Mouse (Mus musculus): Measurements from ENCODE around the gene Myom1. TPM values are rescaled to one million over a fixed set of nuclear protein-coding genes. Genes with fewer than 3 reads are reported as not detected.
A peak's percentile ranks its signal among the peaks of the same experiment; 100 is the strongest.

The Myom1 gene
- polyA plus RNA-seq, 1 experiment: 2.4 TPM

GRCm38 (mm10) chr17:71055203-71055894 is 52.9 kb downstream of the Myom1 start:
- DNase-seq: peak in 1 of 2 experiments; percentile 30
- H3K27ac ChIP-seq (ENCODE audit: insufficient read depth, low read length): no peak overlapping the region
- H3K4me3 ChIP-seq (replicated peaks; ENCODE audit: insufficient read depth, low read depth, low read length): no peak overlapping the region
- H3K4me1 ChIP-seq (ENCODE audit: control insufficient read depth, insufficient read depth, low read length): peaks cover 5% of the 10 kb centered on the region
- no peak for TF ChIP-seq CTCF (IDR thresholded peaks at IDR 0.05; ENCODE audit: borderline replicate concordance, insufficient read depth, low read depth, low read length)
- TF ChIP-seq POLR2A (IDR thresholded peaks at IDR 0.05; ENCODE audit: borderline replicate concordance, insufficient read depth, low read length): no peak
- H3K27me3 ChIP-seq (ENCODE audit: control insufficient read depth, insufficient read depth, low read length): no peaks in the 10 kb centered on the region
- WGBS: 31% methylated on average over 8 of the region's 8 CpGs

GRCm38 (mm10) chr17:71056405-71056804 is 54.0 kb downstream of the Myom1 start:
- 82% methylated on average over 7 of the region's 7 CpGs for WGBS
- TF ChIP-seq POLR2A (IDR thresholded peaks at IDR 0.05; ENCODE audit: borderline replicate concordance, insufficient read depth, low read length): no peak
- no peak for TF ChIP-seq CTCF (IDR thresholded peaks at IDR 0.05; ENCODE audit: borderline replicate concordance, insufficient read depth, low read depth, low read length)
- H3K4me3 ChIP-seq (replicated peaks; ENCODE audit: insufficient read depth, low read depth, low read length): no peak overlapping the region

GRCm38 (mm10) chr17:71057758-71058157 is 55.3 kb downstream of the Myom1 start:
- TF ChIP-seq POLR2A (IDR thresholded peaks at IDR 0.05; ENCODE audit: borderline replicate concordance, insufficient read depth, low read length): no peak
- no peak for TF ChIP-seq CTCF (IDR thresholded peaks at IDR 0.05; ENCODE audit: borderline replicate concordance, insufficient read depth, low read depth, low read length)
- Histone ChIP-seq H3K27ac (ENCODE audit: insufficient read depth, low read length) (no peak overlapping the region), H3K27me3 (ENCODE audit: control insufficient read depth, insufficient read depth, low read length) (no peaks in the 10 kb centered on the region), H3K4me1 (ENCODE audit: control insufficient read depth, insufficient read depth, low read length) (peaks cover 5% of the 10 kb centered on the region), H3K4me3 (replicated peaks; ENCODE audit: insufficient read depth, low read depth, low read length) (no peak overlapping the region)
- DNase-seq: no peak
- 88% methylated on average over 3 of the region's 3 CpGs for WGBS

More at GRCm38 (mm10) chr17:71056405-71056804, 54.0 kb downstream of the Myom1 start:
- H3K4me1 ChIP-seq (ENCODE audit: control insufficient read depth, insufficient read depth, low read length): peaks cover 5% of the 10 kb centered on the region
- no peak overlapping the region for H3K27ac ChIP-seq (ENCODE audit: insufficient read depth, low read length)
- no peak for DNase-seq
- H3K27me3 ChIP-seq (ENCODE audit: control insufficient read depth, insufficient read depth, low read length): no peaks in the 10 kb centered on the region

GRCm38 (mm10) chr17:71059213-71059612 is 56.8 kb downstream of the Myom1 start:
- Histone ChIP-seq H3K4me1 (ENCODE audit: control insufficient read depth, insufficient read depth, low read length) (peaks cover 5% of the 10 kb centered on the region), H3K27ac (ENCODE audit: insufficient read depth, low read length) (no peak overlapping the region), H3K4me3 (replicated peaks; ENCODE audit: insufficient read depth, low read depth, low read length) (no peak overlapping the region), H3K27me3 (ENCODE audit: control insufficient read depth, insufficient read depth, low read length) (no peaks in the 10 kb centered on the region)
- DNase-seq: no peak
- TF ChIP-seq CTCF (IDR thresholded peaks at IDR 0.05; ENCODE audit: borderline replicate concordance, insufficient read depth, low read depth, low read length) (no peak), POLR2A (IDR thresholded peaks at IDR 0.05; ENCODE audit: borderline replicate concordance, insufficient read depth, low read length) (no peak)
- WGBS: 88% methylated on average over 3 of the region's 3 CpGs

GRCm38 (mm10) chr17:71062049-71062560 is 59.7 kb downstream of the Myom1 start:
- no peak overlapping the region for H3K4me3 ChIP-seq (replicated peaks; ENCODE audit: insufficient read depth, low read depth, low read length)
- TF ChIP-seq CTCF (IDR thresholded peaks at IDR 0.05; ENCODE audit: borderline replicate concordance, insufficient read depth, low read depth, low read length): no peak
- TF ChIP-seq POLR2A (IDR thresholded peaks at IDR 0.05; ENCODE audit: borderline replicate concordance, insufficient read depth, low read length): no peak
- H3K27me3 ChIP-seq (ENCODE audit: control insufficient read depth, insufficient read depth, low read length): no peaks in the 10 kb centered on the region
- H3K4me1 ChIP-seq (ENCODE audit: control insufficient read depth, insufficient read depth, low read length): no peaks in the 10 kb centered on the region
- 48% methylated on average over 5 of the region's 5 CpGs for WGBS
- no peak for DNase-seq
- no peak overlapping the region for H3K27ac ChIP-seq (ENCODE audit: insufficient read depth, low read length)

- H3K27me3 ChIP-seq (ENCODE audit: control insufficient read depth, insufficient read depth, low read length): no peaks in the 10 kb centered on the region
- no peaks in the 10 kb centered on the region for H3K4me1 ChIP-seq (ENCODE audit: control insufficient read depth, insufficient read depth, low read length)
- no peak overlapping the region for H3K4me3 ChIP-seq (replicated peaks; ENCODE audit: insufficient read depth, low read depth, low read length)
- TF ChIP-seq CTCF (IDR thresholded peaks at IDR 0.05; ENCODE audit: borderline replicate concordance, insufficient read depth, low read depth, low read length) (no peak), POLR2A (IDR thresholded peaks at IDR 0.05; ENCODE audit: borderline replicate concordance, insufficient read depth, low read length) (no peak)
- no peak for DNase-seq
- no peak overlapping the region for H3K27ac ChIP-seq (ENCODE audit: insufficient read depth, low read length)
- 70% methylated on average over 13 of the region's 13 CpGs for WGBS
Measured at GRCm38 (mm10) chr17:71062870-71063602, 60.6 kb downstream of the Myom1 start.

GRCm38 (mm10) chr17:71064463-71065014 is 62.1 kb downstream of the Myom1 start:
- no peaks in the 10 kb centered on the region for H3K27me3 ChIP-seq (ENCODE audit: control insufficient read depth, insufficient read depth, low read length)
- TF ChIP-seq CTCF (IDR thresholded peaks at IDR 0.05; ENCODE audit: borderline replicate concordance, insufficient read depth, low read depth, low read length) (no peak), POLR2A (IDR thresholded peaks at IDR 0.05; ENCODE audit: borderline replicate concordance, insufficient read depth, low read length) (no peak)
- H3K27ac ChIP-seq (ENCODE audit: insufficient read depth, low read length): no peak overlapping the region
- WGBS: 64% methylated on average over 7 of the region's 7 CpGs
- no peak overlapping the region for H3K4me3 ChIP-seq (replicated peaks; ENCODE audit: insufficient read depth, low read depth, low read length)
- no peaks in the 10 kb centered on the region for H3K4me1 ChIP-seq (ENCODE audit: control insufficient read depth, insufficient read depth, low read length)
- peak in 1 of 2 experiments; percentile 26 for DNase-seq

All from cerebellum, adult 2 months (tissue).